Comparison of ENCODE assay signal across 24 mouse cellular contexts in genomic region chr2:14589541-14589940, GRCm38 (mm10). TPM values are rescaled to one million over a fixed set of nuclear protein-coding genes. Genes with fewer than 3 reads are reported as not detected.
DNase-seq lines count a peak whose midpoint lies in the region; ATAC-seq and TF ChIP-seq lines count a peak whose summit lies in the region.
"Had no signal": no experiment of that assay in that cellular context is flagged by ENCODE, and none has a peak within 500 bp of the region (broad histone marks: within the 10 kb centered on the region; RNA-seq: fewer than 3 reads in every experiment).

No protein-coding gene starts in this region.

- H3K9ac ChIP-seq in lung, postnatal 0 days (replicated peaks; ENCODE audit: low read depth), result no peak overlapping the region
- H3K9ac ChIP-seq: embryonic facial prominence, embryonic 15.5 days; heart, embryonic 15.5 days; hindbrain, embryonic 14.5 days had no signal

- H3K9me3 ChIP-seq in lung, postnatal 0 days (ENCODE audit: low read length), result no peaks in the 10 kb centered on the region
- H3K9me3 ChIP-seq: embryonic facial prominence, embryonic 15.5 days; forebrain, embryonic 10.5 days; G1E; heart, embryonic 15.5 days; hindbrain, embryonic 10.5 days had no signal

- no peak overlapping the region for H3K27ac ChIP-seq in lung, postnatal 0 days (ENCODE audit: low read length)
- H3K27ac ChIP-seq: embryonic facial prominence, embryonic 15.5 days; forebrain, embryonic 10.5 days; gastrocnemius, adult 2 months; heart, adult 2 months; heart, embryonic 15.5 days; hindbrain, embryonic 10.5 days; hindbrain, embryonic 14.5 days had no signal

- H3K36me3 ChIP-seq in lung, postnatal 0 days (ENCODE audit: insufficient read depth, low read length), result no peaks in the 10 kb centered on the region
- H3K36me3 ChIP-seq: embryonic facial prominence, embryonic 15.5 days; forebrain, embryonic 10.5 days; G1E; heart, embryonic 15.5 days; hindbrain, embryonic 10.5 days had no signal

- no peaks in the 10 kb centered on the region for H3K27me3 ChIP-seq in lung, postnatal 0 days (replicated peaks; ENCODE audit: insufficient read depth, low read length)
- H3K27me3 ChIP-seq: embryonic facial prominence, embryonic 15.5 days; heart, embryonic 15.5 days had no signal

- DNase-seq in lung, postnatal 0 days (ENCODE audit: low spot score), result peak; percentile 60
- DNase-seq in lung, adult 2 months, result no peak
- DNase-seq in layer of hippocampus, postnatal 25 days (ENCODE audit: extremely low spot score in 1 of 2, low spot score in 1 of 2), result no peak
- no peak for DNase-seq in ovary, postnatal 36 days (ENCODE audit: low spot score)
- DNase-seq in heart, adult 11 months, result no peak
- DNase-seq: adrenal gland, postnatal 25 days; cerebellum, adult 18-20 months; cerebellum, adult 9-11 months; embryo, embryonic 11 days; gastrocnemius, adult 2 months; gastrocnemius, postnatal 25 days; heart, adult 2 months had no signal

- peak; percentile 35 for ATAC-seq in lung, postnatal 0 days
- peak; percentile 71 for ATAC-seq in common myeloid progenitor, adult 5-6 weeks (replicated peaks; ENCODE audit: low read depth, poor library complexity, severe bottlenecking)
- peak; percentile 96 for ATAC-seq in megakaryocyte progenitor cell, adult 5-6 weeks (replicated peaks; ENCODE audit: poor library complexity)
- ATAC-seq: CD4-positive, CD25-positive, alpha-beta regulatory T cell, adult 4 months; forebrain, embryonic 14.5 days had no signal

- 44% methylated on average over 4 of the region's 4 CpGs for WGBS in lung, postnatal 0 days
- WGBS in lung, adult 2 months, result 67% methylated on average over 4 of the region's 4 CpGs

- no peak for TF ChIP-seq EP300 in lung, postnatal 0 days (IDR thresholded peaks at IDR 0.05)

- H3K4me1 ChIP-seq in lung, postnatal 0 days (ENCODE audit: insufficient read depth, low read depth, low read length), result no peaks in the 10 kb centered on the region
- H3K4me1 ChIP-seq in lung, adult 2 months (ENCODE audit: control insufficient read depth, insufficient read depth, low read length), result no peaks in the 10 kb centered on the region
- H3K4me1 ChIP-seq: embryonic facial prominence, embryonic 15.5 days; forebrain, embryonic 10.5 days; heart, embryonic 15.5 days; hindbrain, embryonic 10.5 days had no signal

- TF ChIP-seq POLR2A in lung, adult 2 months (IDR thresholded peaks at IDR 0.05; ENCODE audit: borderline replicate concordance, extremely low read depth, low read depth, low read length), result no peak

- no peak overlapping the region for H3K4me3 ChIP-seq in lung, postnatal 0 days (ENCODE audit: low read depth, low read length)
- H3K4me3 ChIP-seq in lung, adult 2 months (replicated peaks; ENCODE audit: extremely low read depth, low read depth, low read length), result no peak overlapping the region
- H3K4me3 ChIP-seq: embryonic facial prominence, embryonic 15.5 days; erythroblast, embryonic 14.5 days; forebrain, embryonic 10.5 days; gastrocnemius, adult 2 months; heart, adult 2 months; heart, embryonic 15.5 days; hindbrain, embryonic 10.5 days had no signal

- H3K4me2 ChIP-seq in lung, postnatal 0 days (replicated peaks; ENCODE audit: low read depth, low read length), result no peak overlapping the region
- H3K4me2 ChIP-seq: embryonic facial prominence, embryonic 15.5 days; heart, embryonic 11.5 days; heart, embryonic 15.5 days; hindbrain, embryonic 14.5 days had no signal

- no peak for TF ChIP-seq CTCF in lung, postnatal 0 days (IDR thresholded peaks at IDR 0.05)
- no peak for TF ChIP-seq CTCF in lung, adult 2 months (IDR thresholded peaks at IDR 0.05; ENCODE audit: insufficient read depth, low read length)

RNA-seq across cellular contexts. Expression of gene Cacnb2, which starts 13.3 kb away (rescaled TPM):
- polyA plus RNA-seq in lung, postnatal 0 days (2015; fragmentation: Nextera tagmentation; extraction: Ambion mirVana), result 5.1 and 5.2 TPM in 2 replicates
- 3.5 and 6.3 TPM in 2 replicates for polyA plus RNA-seq in lung, adult 2 months (2012; rRNA removed)
- total RNA-seq in common myeloid progenitor, adult 5-6 weeks (2017), result 8.5 and 9.4 TPM in 2 replicates
- 5.5 and 6.2 TPM in 2 replicates for total RNA-seq in megakaryocyte progenitor cell, adult 5-6 weeks (2015)
- total RNA-seq in megakaryocyte progenitor cell, adult 5-6 weeks (2017), result 2.7 and 7.1 TPM in 2 replicates
- 10 to 100 TPM; 78.8 to 85.3 TPM for total RNA-seq in layer of hippocampus, postnatal 25 days (2021)
- polyA plus RNA-seq: erythroblast, embryonic 14.5 days; G1E had no signal

Comparison
In these comparisons a context has a peak if more than half of its experiments do, and no peak if none do; other contexts are left out.
1. ATAC-seq: peak in every context shown above with its lines; median percentile 96 in megakaryocyte progenitor cell, adult 5-6 weeks; 71 in common myeloid progenitor, adult 5-6 weeks; 35 in lung, postnatal 0 days.